Mouse (Mus musculus): Measurements from ENCODE around the gene Pde3a.

Gene Pde3a

GRCm38 (mm10) chr6:141328071-141328470 lies 79.0 kb downstream of the Pde3a start:
- in situ Hi-C loops (cut with MboI), result no loop called here

DNA sequence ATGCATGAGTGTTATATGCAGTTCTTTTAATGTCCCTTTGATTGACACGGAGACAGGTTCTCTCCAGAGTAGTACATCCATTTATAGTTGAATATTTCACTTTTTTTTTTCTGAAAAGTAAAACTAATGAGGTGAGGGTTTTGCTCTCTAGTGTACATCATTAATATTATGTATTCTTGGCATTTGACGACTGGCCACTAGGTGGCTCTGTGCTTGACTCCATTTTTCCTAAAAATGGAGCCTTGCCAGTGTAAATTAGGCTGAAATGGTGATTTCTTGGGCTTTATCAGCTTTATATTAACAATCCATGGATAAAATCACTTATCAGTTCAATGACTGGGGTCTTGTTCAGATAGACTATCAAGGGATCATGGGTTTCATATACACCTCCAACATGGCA lies 82.4 kb downstream of the Pde3a start:
- in situ Hi-C loops (cut with MboI), result no loop called here

GRCm38 (mm10) chr6:141332613-141333165 lies 83.6 kb downstream of the Pde3a start:
- in situ Hi-C loops (cut with MboI), result no loop called here

DNA sequence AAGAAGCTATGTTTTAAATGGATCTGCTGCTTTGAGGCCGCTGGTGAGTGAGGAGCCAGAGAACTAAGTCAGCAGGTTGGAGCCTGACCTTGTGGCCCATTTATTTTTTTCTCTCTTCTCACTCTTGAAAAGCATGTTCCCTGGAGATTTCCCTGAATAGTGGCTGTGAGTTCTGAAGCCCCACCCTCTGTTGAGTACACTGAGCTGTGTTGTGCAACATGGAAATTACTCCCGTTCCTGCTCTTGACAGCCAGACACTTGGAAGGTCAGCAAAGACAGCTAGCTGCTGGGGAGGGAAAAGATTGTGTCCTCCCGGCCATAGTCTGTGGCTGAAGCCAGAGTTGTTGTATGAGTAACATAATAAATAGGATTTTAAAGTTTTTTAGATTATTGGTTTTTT lies 84.2 kb downstream of the Pde3a start:
- in situ Hi-C loops (cut with MboI), result no loop called here

DNA sequence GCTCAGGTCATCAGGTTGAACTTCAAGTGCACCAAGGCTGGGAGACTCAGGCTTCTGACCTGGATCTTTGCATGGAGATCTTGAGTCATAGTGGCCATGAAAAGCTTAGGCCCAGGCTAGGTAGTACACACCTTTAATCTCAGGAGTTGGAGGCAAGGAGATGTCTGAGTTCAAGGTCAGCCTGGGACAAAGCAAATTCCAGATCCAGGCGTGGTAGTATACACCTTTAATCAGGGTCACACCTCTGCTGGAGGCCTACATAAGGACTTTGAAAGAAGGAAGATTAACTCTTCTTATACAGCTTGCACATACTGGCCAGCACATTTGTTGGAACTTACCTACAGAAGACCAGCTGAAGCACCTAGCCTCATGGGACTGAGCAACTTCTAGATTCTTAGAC lies 86.8 kb downstream of the Pde3a start:
- in situ Hi-C loops (cut with MboI), result no loop called here

DNA sequence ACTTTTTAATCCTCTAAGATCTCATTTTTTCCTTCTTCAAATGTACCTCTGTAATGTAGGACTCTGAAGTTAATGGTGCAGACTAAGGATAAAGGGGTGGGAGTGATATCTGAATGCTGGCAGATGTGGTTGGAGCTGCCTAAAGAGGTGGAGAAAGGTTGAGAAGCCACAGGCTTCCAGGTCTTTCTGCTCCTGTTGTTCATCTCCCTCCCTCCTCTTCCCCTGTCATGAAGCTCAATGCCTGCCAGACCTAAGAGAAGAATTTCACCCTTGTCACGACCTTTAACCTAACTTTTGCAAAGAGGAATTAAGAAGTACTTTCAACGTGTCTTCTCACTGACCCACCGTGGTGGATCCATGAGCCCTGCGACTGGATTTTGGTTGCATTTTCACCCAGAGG lies 87.4 kb downstream of the Pde3a start:
- in situ Hi-C loops (cut with MboI), result no loop called here

DNA sequence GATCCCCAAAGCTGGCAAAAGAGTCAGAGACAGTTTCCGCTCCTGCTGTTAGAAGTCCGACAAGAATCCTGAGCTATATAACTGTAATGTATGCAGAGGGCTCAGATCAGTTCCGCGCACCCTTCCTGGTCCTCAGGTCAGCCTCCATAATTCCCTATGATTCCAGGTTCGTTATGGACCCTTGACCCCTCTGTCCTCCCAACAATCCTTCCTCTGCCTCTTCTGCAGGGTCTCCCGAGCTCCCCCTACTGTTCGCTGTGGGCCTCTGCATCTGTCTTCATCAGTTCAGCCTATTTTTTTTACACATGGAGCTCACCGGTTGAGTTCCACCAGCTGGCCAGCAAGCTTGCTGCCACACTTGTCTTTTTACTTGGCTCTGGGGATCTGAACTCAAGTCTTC lies 88.6 kb downstream of the Pde3a start:
- in situ Hi-C loops (cut with MboI), result no loop called here

DNA sequence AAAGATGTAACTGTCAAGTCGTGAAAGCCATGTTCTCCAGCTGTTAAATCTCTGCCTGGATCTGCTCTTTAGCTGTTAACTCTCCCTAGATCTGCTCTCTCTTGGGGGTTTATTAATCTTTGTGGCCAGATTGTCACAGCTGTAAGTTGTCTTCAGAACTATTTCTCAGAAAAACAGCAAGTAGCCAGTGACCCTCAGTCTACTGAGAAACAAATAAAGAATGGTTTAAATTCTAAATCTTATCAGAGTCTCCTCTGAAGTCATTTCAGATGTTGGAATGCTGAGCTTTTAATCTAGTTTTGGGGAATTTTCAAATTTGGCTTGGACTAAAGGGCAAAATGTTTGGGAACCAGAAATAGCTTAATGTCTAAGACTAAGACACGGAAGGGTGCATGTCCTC lies 92.3 kb downstream of the Pde3a start:
- in situ Hi-C loops (cut with MboI), result no loop called here

- in situ Hi-C loops (cut with MboI), result no loop called here
Measured at GRCm38 (mm10) chr6:141347870-141348269, 98.8 kb downstream of the Pde3a start.

GRCm38 (mm10) chr6:141348542-141348941 lies 99.5 kb downstream of the Pde3a start:
- in situ Hi-C loops (cut with MboI), result no loop called here

DNA sequence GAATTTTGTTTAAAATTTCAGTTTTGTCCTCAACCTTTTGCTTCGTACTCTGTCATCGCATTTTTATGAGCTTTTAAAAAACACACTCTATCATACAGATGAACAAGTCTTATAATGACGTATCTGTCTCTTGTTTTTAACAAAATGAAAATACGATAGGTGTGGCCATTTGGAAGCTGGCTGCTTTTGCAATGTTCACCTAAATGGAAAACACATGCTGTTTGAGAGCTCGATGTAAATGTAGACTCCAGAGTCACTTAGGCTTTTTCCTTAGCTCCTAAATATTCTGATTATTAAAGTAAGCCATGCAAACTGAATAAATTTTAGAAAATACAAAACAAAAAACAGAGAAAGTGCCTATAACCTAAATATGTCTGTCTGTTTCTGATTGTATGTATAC lies 101.2 kb downstream of the Pde3a start:
- in situ Hi-C loops (cut with MboI), result no loop called here

- in situ Hi-C loops (cut with MboI), result no loop called here
Measured at GRCm38 (mm10) chr6:141352277-141352676, 103.2 kb downstream of the Pde3a start.

DNA sequence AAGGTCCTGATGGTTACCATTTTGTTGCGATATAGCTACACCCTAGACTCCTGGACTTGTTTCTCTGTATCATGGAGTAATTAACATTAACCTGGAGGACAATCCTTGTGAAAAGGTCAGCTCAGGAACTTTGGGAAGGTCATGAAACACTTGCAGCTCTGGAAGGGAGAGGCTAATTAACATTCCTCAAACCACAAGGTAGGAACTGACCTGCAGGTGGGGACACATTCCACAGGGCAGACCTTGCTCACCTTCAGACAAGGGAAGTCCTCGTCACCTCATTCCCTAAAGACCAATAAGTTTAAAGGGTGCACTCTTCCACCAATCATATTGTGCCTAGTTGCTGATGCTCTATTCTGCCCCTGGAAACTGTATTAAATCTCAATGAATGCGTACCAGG lies 114.6 kb downstream of the Pde3a start:
- in situ Hi-C loops (cut with MboI), result no loop called here

DNA sequence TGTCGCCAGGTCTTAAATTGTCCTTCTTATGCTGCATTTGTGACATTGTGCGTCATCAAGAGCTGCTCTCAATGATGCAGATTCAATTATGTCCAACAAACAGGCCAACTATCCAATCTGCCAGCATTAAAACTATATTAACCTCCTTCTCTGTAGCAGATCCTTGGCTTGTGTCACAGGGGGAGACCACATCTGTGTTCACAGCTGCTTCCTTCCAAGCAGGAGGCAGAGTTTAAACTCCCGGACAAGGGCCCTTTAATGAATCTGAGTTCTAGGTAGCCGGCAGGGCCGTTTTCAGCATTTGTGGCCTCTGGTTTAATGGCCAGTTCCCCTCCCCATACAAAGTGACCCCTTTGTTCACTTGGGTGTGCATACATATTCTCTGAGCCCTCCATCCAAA lies 118.0 kb downstream of the Pde3a start:
- in situ Hi-C loops (cut with MboI), result no loop called here

DNA sequence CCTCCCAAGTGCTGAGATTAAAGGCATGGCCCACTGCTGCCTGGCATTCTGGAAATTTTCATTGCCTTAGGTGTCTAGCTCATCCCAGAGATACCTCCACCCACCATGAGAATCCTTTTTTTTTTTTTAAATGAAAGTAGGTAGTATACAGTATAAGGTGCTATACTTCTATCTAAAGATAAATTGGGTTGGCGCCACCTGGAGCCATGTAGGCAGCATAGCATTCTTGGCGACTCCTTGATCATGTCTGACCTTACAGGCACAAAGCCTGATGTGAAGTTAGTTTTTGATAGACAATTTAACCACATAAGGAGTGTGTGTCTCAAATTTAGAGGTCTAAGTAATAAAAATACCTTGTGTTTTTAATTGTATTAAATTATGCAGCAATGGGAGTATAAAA lies 123.6 kb downstream of the Pde3a start:
- in situ Hi-C loops (cut with MboI), result no loop called here

DNA sequence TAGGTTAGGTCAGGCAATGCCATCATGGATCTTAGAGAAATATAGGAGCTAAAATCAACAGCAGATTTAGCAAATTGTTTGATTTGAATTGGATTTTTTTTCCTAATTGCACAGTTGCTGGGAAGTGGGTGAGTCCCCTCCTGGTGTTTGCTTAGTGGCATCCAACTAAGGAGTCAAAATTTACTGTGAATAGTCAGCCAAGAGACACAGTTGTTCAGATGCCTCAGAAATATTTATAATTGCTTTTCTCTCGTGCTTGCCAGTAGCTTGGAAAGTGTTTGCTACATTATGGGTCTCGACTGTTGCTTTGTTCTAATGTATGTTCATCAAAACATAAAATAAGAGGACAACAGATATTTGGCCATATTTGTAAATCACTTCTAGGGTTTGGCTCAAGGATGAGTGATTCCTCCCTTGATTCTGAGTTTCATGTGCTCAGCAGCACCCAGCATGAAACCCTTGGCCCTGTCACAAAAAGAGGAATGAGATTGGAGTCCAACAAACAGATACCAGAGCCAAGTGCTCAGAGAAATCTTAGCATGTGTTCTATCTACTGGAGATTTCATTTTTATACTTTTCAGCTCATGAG lies 125.5 kb downstream of the Pde3a start:
- in situ Hi-C loops (cut with MboI), result no loop called here

GRCm38 (mm10) chr6:141375155-141375554 lies 126.1 kb downstream of the Pde3a start:
- in situ Hi-C loops (cut with MboI), result no loop called here

GRCm38 (mm10) chr6:141380927-141381326 lies 131.9 kb downstream of the Pde3a start:
- in situ Hi-C loops (cut with MboI), result no loop called here

GRCm38 (mm10) chr6:141381473-141381872 lies 132.4 kb downstream of the Pde3a start:
- in situ Hi-C loops (cut with MboI), result no loop called here

DNA sequence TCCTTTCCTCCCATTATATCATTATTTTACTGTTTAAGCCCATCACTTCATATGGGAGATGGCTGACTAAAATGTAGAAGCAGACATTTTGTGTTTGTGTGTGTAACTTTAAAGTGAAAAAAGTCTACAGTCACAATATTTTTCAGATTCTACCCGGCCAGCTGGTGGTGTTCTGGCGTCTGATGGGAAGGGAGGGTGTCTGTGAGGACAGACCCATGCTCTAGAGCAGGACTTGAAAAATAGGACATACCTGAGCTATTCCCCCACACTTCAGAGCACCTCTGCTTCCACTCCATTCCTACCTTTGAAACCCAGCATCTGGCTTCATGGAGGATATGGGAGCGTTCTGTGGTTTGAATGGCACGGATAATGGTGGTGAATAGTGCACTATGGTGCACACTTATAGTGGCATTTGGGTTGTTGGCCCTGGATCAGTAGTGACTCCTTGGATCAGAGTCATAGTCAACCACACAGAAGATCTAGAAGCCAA lies 132.9 kb downstream of the Pde3a start:
- in situ Hi-C loops (cut with MboI), result no loop called here

GRCm38 (mm10) chr6:141388104-141388503 lies 139.0 kb downstream of the Pde3a start:
- in situ Hi-C loops (cut with MboI), result no loop called here

DNA sequence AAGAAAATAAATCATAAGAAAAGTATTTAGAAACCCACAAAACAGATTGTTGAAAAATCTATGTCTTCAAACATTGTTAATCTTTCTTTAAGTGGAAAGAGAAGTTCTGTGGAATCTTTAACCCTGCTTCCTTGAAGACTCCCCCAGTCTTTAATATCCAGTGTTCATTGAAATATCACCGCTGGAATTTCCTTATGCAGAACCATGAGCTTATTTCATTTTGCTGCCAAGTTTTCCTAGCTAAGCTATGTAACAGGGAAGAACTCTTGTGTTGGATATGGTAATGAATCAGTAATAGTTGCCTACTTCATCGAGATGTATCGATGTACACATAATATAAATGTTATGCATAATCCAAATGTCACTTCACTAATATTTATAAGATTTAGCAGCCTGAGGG lies 146.9 kb downstream of the Pde3a start:
- in situ Hi-C loops (cut with MboI), result no loop called here

GRCm38 (mm10) chr6:141399411-141399810 lies 150.3 kb downstream of the Pde3a start:
- in situ Hi-C loops (cut with MboI), result no loop called here

DNA sequence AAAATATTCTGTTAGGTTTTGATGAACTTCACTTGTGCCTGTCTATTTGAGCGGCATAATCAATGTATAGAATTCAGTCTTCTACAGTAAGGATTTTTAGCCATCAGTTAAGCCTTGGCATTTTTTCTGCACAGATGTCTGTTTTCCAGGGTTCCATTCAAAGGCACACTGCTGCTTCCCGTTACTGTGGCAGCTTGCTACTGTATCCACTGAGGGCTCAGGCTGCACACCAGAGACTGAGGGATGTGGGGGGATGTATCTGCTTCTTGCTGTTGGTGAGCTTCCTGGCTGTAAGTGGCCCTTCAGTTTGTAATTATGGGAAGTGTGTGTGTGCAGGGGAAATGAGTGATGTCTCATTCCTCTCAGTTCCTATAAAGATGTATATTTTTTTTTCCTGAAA lies 154.9 kb downstream of the Pde3a start:
- in situ Hi-C loops (cut with MboI), result no loop called here

All from mature B cell (primary cell).